ENCODE assay signal across 14 mouse cellular contexts in genomic region chr1:133228809-133229487, GRCm38 (mm10).
DNase-seq lines count a peak whose midpoint lies in the region; ATAC-seq and TF ChIP-seq lines count a peak whose summit lies in the region.
"Had no signal": no experiment of that assay in that cellular context is flagged by ENCODE, and none has a peak within 500 bp of the region (broad histone marks: within the 10 kb centered on the region; RNA-seq: fewer than 3 reads in every experiment).

No protein-coding gene starts in this region.

- no peak overlapping the region for H3K4me2 ChIP-seq in embryonic facial prominence, embryonic 13.5 days
- H3K4me2 ChIP-seq in stomach, postnatal 0 days (replicated peaks; ENCODE audit: low read depth) = no peak overlapping the region
- H3K4me2 ChIP-seq: hindbrain, embryonic 14.5 days; liver, embryonic 15.5 days had no signal

- intact Hi-C loops in heart, postnatal 10 days (cut with DNase I) = no loop called here

- H3K9ac ChIP-seq in embryonic facial prominence, embryonic 13.5 days = no peak overlapping the region
- H3K9ac ChIP-seq in stomach, postnatal 0 days (ENCODE audit: low read length) = no peak overlapping the region
- H3K9ac ChIP-seq: hindbrain, embryonic 14.5 days; liver, embryonic 15.5 days had no signal

- WGBS in embryonic facial prominence, embryonic 13.5 days = 57% methylated on average over 9 of the region's 9 CpGs
- 51% methylated on average over 9 of the region's 9 CpGs for WGBS in embryonic facial prominence, embryonic 10.5 days
- 54% methylated on average over 9 of the region's 9 CpGs for WGBS in stomach, postnatal 0 days

- peaks cover 49% of the 10 kb centered on the region for H3K4me1 ChIP-seq in embryonic facial prominence, embryonic 13.5 days
- H3K4me1 ChIP-seq in embryonic facial prominence, embryonic 10.5 days = peaks cover 26% of the 10 kb centered on the region
- peaks cover 16% of the 10 kb centered on the region for H3K4me1 ChIP-seq in stomach, postnatal 0 days (replicated peaks; ENCODE audit: control insufficient read depth, insufficient read depth)

- H3K9me3 ChIP-seq in embryonic facial prominence, embryonic 13.5 days = no peaks in the 10 kb centered on the region
- H3K9me3 ChIP-seq in embryonic facial prominence, embryonic 10.5 days = no peaks in the 10 kb centered on the region
- H3K9me3 ChIP-seq in stomach, postnatal 0 days (ENCODE audit: control insufficient read depth, low read length) = no peaks in the 10 kb centered on the region
- H3K9me3 ChIP-seq: G1E; liver, embryonic 15.5 days had no signal

- no peak overlapping the region for H3K4me3 ChIP-seq in embryonic facial prominence, embryonic 13.5 days
- H3K4me3 ChIP-seq in embryonic facial prominence, embryonic 10.5 days = no peak overlapping the region
- H3K4me3 ChIP-seq in stomach, postnatal 0 days (ENCODE audit: low read depth, low read length) = no peak overlapping the region
- H3K4me3 ChIP-seq: liver, embryonic 15.5 days had no signal

- H3K27me3 ChIP-seq in embryonic facial prominence, embryonic 13.5 days = peaks cover 16% of the 10 kb centered on the region
- H3K27me3 ChIP-seq in embryonic facial prominence, embryonic 10.5 days (replicated peaks; ENCODE audit: low read depth, poor library complexity, severe bottlenecking) = peaks cover 48% of the 10 kb centered on the region
- H3K27me3 ChIP-seq in stomach, postnatal 0 days (ENCODE audit: control insufficient read depth, insufficient read depth, low read length) = no peaks in the 10 kb centered on the region

- TF ChIP-seq CTCF in stomach, postnatal 0 days (IDR thresholded peaks at IDR 0.05; ENCODE audit: low read depth) = no peak

- ATAC-seq in embryonic facial prominence, embryonic 13.5 days (ENCODE audit: insufficient number of reproducible peaks, insufficient read depth, low FRiP score, low TSS enrichment, low read depth) = no peak
- no peak; the same call in 1 of the 2 replicates for ATAC-seq in stomach, postnatal 0 days (ENCODE audit: low FRiP score, low TSS enrichment)
- ATAC-seq in inflammation-experienced regulatory T-cells, adult 6 months = no peak

- DNase-seq in embryonic facial prominence, embryonic 10.5 days (ENCODE audit: low spot score) = no peak
- DNase-seq in kidney, postnatal 25 days = peak; percentile 64 to 76
- no peak for DNase-seq in kidney, adult 9 months
- DNase-seq in heart, postnatal 10 days = peak; percentile 69 to 76
- no peak for DNase-seq in stomach, postnatal 0 days (ENCODE audit: low spot score)
- no peak for DNase-seq in thymus, postnatal 10 days (ENCODE audit: low spot score in 2 of 2)
- DNase-seq: B cell, adult 2 months; cerebellum, postnatal 10 days; right cerebral cortex, postnatal 4 days had no signal

- H3K36me3 ChIP-seq in embryonic facial prominence, embryonic 13.5 days = no peaks in the 10 kb centered on the region
- no peaks in the 10 kb centered on the region for H3K36me3 ChIP-seq in embryonic facial prominence, embryonic 10.5 days (replicated peaks)
- no peaks in the 10 kb centered on the region for H3K36me3 ChIP-seq in stomach, postnatal 0 days (ENCODE audit: control insufficient read depth, insufficient read depth, low read length)
- H3K36me3 ChIP-seq: G1E; liver, embryonic 15.5 days had no signal

- H3K27ac ChIP-seq in embryonic facial prominence, embryonic 13.5 days = peak overlapping the region; percentile 29
- no peak overlapping the region; the same call in 1 of the 2 replicates for H3K27ac ChIP-seq in embryonic facial prominence, embryonic 10.5 days (replicated peaks)
- H3K27ac ChIP-seq in stomach, postnatal 0 days (replicated peaks) = peak overlapping the region; percentile 53
- H3K27ac ChIP-seq: hindbrain, embryonic 14.5 days; liver, embryonic 15.5 days had no signal

- TF ChIP-seq EP300 in stomach, postnatal 0 days (optimal IDR thresholded peaks at IDR 0.05) = no peak

Comparison
In these comparisons a context has a peak if more than half of its experiments do, and no peak if none do; other contexts are left out.
1. DNase-seq: peak in kidney, postnatal 25 days (2 of 2) and heart, postnatal 10 days (2 of 2); none in embryonic facial prominence, embryonic 10.5 days (single experiment), kidney, adult 9 months (single experiment), stomach, postnatal 0 days (single experiment) and thymus, postnatal 10 days (0 of 2).